Mouse (Mus musculus): ENCODE data around the gene Snapc2. TPM values are rescaled to one million over a fixed set of nuclear protein-coding genes. Genes with fewer than 3 reads are reported as not detected.

Gene Snapc2
- polyA plus RNA-seq, 1 experiment, result 19.6 TPM

GRCm38 (mm10) chr8:4238434-4239192 lies 14.3 kb upstream of the Snapc2 start, which contains the start of the genes Map2k7 and Gm49320:
Gene Map2k7 (plus strand): TSS chr8:4238740.
Gene Gm49320 (plus strand): TSS chr8:4238865.
- Histone ChIP-seq H3K4me3 (ENCODE audit: extremely low read depth, insufficient read depth, insufficient read length) (peak within 1 kb of the TSS; percentile 92), H3K27me3 (ENCODE audit: control insufficient read depth, insufficient read depth, low read length) (no peaks in the 10 kb centered on the region), H3K36me3 (ENCODE audit: control insufficient read depth, insufficient read depth, low read length) (peaks cover 7% of the 10 kb centered on the region), H3K27ac (ENCODE audit: insufficient read depth, low read length) (peak within 1 kb of the TSS; percentile 94), H3K4me1 (ENCODE audit: control insufficient read depth, insufficient read depth, insufficient read length) (peaks cover 6% of the 10 kb centered on the region; the same call in 1 of the 2 replicates)
- peak; percentile 50 for TF ChIP-seq POLR2A (IDR thresholded peaks at IDR 0.05; ENCODE audit: low read depth, low read length)
- peak; percentile 38; the same call in 1 of the 2 replicates for TF ChIP-seq CTCF (IDR thresholded peaks at IDR 0.05; ENCODE audit: extremely low read depth, insufficient read depth, insufficient read length, insufficient replicate concordance)
- peak; percentile 98 to 99 for DNase-seq (ENCODE audit: low read depth in 1 of 2, low spot score in 2 of 2)
- WGBS, result under 1% methylated on average over 70 of the region's 71 CpGs

GRCm38 (mm10) chr8:4239193-4239890 lies 13.5 kb upstream of the Snapc2 start:
- WGBS, result 6% methylated on average over 19 of the region's 19 CpGs
- H3K27ac ChIP-seq (ENCODE audit: insufficient read depth, low read length), result peak overlapping the region; percentile 94
- peaks cover 14% of the 10 kb centered on the region for H3K36me3 ChIP-seq (ENCODE audit: control insufficient read depth, insufficient read depth, low read length)
- H3K4me1 ChIP-seq (ENCODE audit: control insufficient read depth, insufficient read depth, insufficient read length), result peaks cover 6% of the 10 kb centered on the region; the same call in 1 of the 2 replicates
- no peak for TF ChIP-seq POLR2A (IDR thresholded peaks at IDR 0.05; ENCODE audit: low read depth, low read length)
- TF ChIP-seq CTCF (IDR thresholded peaks at IDR 0.05; ENCODE audit: extremely low read depth, insufficient read depth, insufficient read length, insufficient replicate concordance), result no peak
- peak overlapping the region; percentile 92 for H3K4me3 ChIP-seq (ENCODE audit: extremely low read depth, insufficient read depth, insufficient read length)
- DNase-seq (ENCODE audit: low read depth in 1 of 2, low spot score in 2 of 2), result no peak
- H3K27me3 ChIP-seq (ENCODE audit: control insufficient read depth, insufficient read depth, low read length), result no peaks in the 10 kb centered on the region

- TF ChIP-seq CTCF (IDR thresholded peaks at IDR 0.05; ENCODE audit: extremely low read depth, insufficient read depth, insufficient read length, insufficient replicate concordance) (no peak), POLR2A (IDR thresholded peaks at IDR 0.05; ENCODE audit: low read depth, low read length) (no peak)
- Histone ChIP-seq H3K27ac (ENCODE audit: insufficient read depth, low read length) (no peak overlapping the region), H3K36me3 (ENCODE audit: control insufficient read depth, insufficient read depth, low read length) (peaks cover 35% of the 10 kb centered on the region), H3K4me3 (ENCODE audit: extremely low read depth, insufficient read depth, insufficient read length) (no peak overlapping the region), H3K27me3 (ENCODE audit: control insufficient read depth, insufficient read depth, low read length) (no peaks in the 10 kb centered on the region), H3K4me1 (ENCODE audit: control insufficient read depth, insufficient read depth, insufficient read length) (peaks cover under 1% of the 10 kb centered on the region; the same call in 1 of the 2 replicates)
- DNase-seq (ENCODE audit: low read depth in 1 of 2, low spot score in 2 of 2), result no peak
- 95% methylated on average over 5 of the region's 5 CpGs for WGBS
Measured at GRCm38 (mm10) chr8:4245061-4245460, 7.8 kb upstream of the Snapc2 start.

- no peak for DNase-seq (ENCODE audit: low read depth in 1 of 2, low spot score in 2 of 2)
- no peaks in the 10 kb centered on the region for H3K27me3 ChIP-seq (ENCODE audit: control insufficient read depth, insufficient read depth, low read length)
- TF ChIP-seq POLR2A (IDR thresholded peaks at IDR 0.05; ENCODE audit: low read depth, low read length), result no peak
- no peak for TF ChIP-seq CTCF (IDR thresholded peaks at IDR 0.05; ENCODE audit: extremely low read depth, insufficient read depth, insufficient read length, insufficient replicate concordance)
- H3K27ac ChIP-seq (ENCODE audit: insufficient read depth, low read length), result no peak overlapping the region
- WGBS, result 85% methylated on average over 13 of the region's 13 CpGs
- peaks cover 35% of the 10 kb centered on the region for H3K36me3 ChIP-seq (ENCODE audit: control insufficient read depth, insufficient read depth, low read length)
- H3K4me3 ChIP-seq (ENCODE audit: extremely low read depth, insufficient read depth, insufficient read length), result no peak overlapping the region
- H3K4me1 ChIP-seq (ENCODE audit: control insufficient read depth, insufficient read depth, insufficient read length), result no peaks in the 10 kb centered on the region
Measured at GRCm38 (mm10) chr8:4245737-4246136, 7.1 kb upstream of the Snapc2 start.

- H3K27ac ChIP-seq (ENCODE audit: insufficient read depth, low read length), result no peak overlapping the region
- WGBS, result 85% methylated on average over 8 of the region's 8 CpGs
- no peaks in the 10 kb centered on the region for H3K4me1 ChIP-seq (ENCODE audit: control insufficient read depth, insufficient read depth, insufficient read length)
- no peaks in the 10 kb centered on the region for H3K27me3 ChIP-seq (ENCODE audit: control insufficient read depth, insufficient read depth, low read length)
- no peak for DNase-seq (ENCODE audit: low read depth in 1 of 2, low spot score in 2 of 2)
- peaks cover 35% of the 10 kb centered on the region for H3K36me3 ChIP-seq (ENCODE audit: control insufficient read depth, insufficient read depth, low read length)
- H3K4me3 ChIP-seq (ENCODE audit: extremely low read depth, insufficient read depth, insufficient read length), result no peak overlapping the region
- no peak for TF ChIP-seq POLR2A (IDR thresholded peaks at IDR 0.05; ENCODE audit: low read depth, low read length)
- TF ChIP-seq CTCF (IDR thresholded peaks at IDR 0.05; ENCODE audit: extremely low read depth, insufficient read depth, insufficient read length, insufficient replicate concordance), result no peak
Measured at GRCm38 (mm10) chr8:4247241-4247640, 5.6 kb upstream of the Snapc2 start.

- 92% methylated on average over 15 of the region's 15 CpGs for WGBS
- H3K27ac ChIP-seq (ENCODE audit: insufficient read depth, low read length), result no peak within 1 kb of the TSS
- H3K27me3 ChIP-seq (ENCODE audit: control insufficient read depth, insufficient read depth, low read length), result no peaks in the 10 kb centered on the region
- TF ChIP-seq CTCF (IDR thresholded peaks at IDR 0.05; ENCODE audit: extremely low read depth, insufficient read depth, insufficient read length, insufficient replicate concordance) (no peak), POLR2A (IDR thresholded peaks at IDR 0.05; ENCODE audit: low read depth, low read length) (no peak)
- peaks cover 33% of the 10 kb centered on the region for H3K36me3 ChIP-seq (ENCODE audit: control insufficient read depth, insufficient read depth, low read length)
- H3K4me3 ChIP-seq (ENCODE audit: extremely low read depth, insufficient read depth, insufficient read length), result no peak within 1 kb of the TSS
- no peak for DNase-seq (ENCODE audit: low read depth in 1 of 2, low spot score in 2 of 2)
- H3K4me1 ChIP-seq (ENCODE audit: control insufficient read depth, insufficient read depth, insufficient read length), result peaks cover 2% of the 10 kb centered on the region; the same call in 1 of the 2 replicates
Measured at GRCm38 (mm10) chr8:4247951-4248540, 4.8 kb upstream of the Snapc2 start, which contains the start of gene Tgfbr3l. Gene Tgfbr3l (plus strand): TSS chr8:4248214.
